Mouse (Mus musculus) liver, embryonic 14 days (tissue): ENCODE data around the gene Maip1. TPM values are rescaled to one million over a fixed set of nuclear protein-coding genes. Genes with fewer than 3 reads are reported as not detected.

Experiments
- polyA plus RNA-seq: library from polyadenylated mRNA; depleted of rRNA; stranded (reverse); fragments of >200 nt; gene quantifications from 2 replicates; pipeline ENCODE4 v1.2.3, GENCODE M21; 2012; rRNA removed

Maip1 gene
- 3.9 and 5.1 TPM in 2 replicates for polyA plus RNA-seq

DNA sequence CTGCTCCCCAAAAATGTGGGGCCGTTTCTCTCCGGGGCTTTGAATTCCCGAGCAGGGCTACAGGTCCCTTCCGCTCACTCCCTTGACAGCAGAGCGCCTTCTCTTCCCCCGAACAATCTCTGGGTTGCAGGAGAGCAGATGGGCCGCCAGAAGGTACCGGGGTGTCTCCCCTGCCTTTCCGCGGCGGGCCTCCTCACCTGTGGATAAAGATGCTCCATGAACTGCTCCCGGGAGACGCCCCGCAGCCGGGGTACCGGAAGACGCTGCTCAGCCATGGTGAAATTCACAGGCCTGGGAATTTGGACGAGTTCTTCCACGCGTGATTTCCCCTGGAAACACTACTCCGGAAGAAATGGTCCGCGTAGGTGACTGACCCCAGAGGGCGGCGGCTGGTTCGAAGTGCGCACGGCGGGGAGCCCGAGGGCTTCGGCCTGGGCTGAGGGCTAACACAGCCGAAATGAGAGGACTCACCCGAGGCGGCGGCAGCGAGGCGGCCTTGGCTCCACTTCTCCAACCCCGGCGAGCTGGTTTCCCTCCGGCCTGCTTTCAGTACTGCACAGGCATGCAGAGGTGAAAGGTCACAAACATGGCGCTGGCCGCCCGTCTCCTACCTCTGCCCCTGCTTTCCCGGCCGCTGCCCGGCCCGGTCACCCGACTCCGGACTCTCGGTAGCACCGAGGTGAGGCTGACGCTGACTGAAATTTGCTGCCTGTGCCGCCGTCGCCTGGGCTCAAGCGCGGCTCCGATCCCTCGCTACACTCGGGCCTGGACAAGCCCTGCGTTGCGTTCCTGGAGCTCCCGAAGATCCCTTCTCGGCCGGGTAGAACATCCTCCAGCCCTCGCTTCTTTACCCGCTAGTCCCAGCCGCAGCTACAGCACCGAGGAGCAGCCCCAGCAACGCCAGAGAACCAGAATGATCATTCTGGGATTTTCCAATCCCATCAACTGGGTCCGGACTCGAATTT is at the start of gene Maip1, which contains the start of gene Tyw5:
Maip1 (plus strand) TSS at position 142 of the 965 bp plus-strand sequence.
Tyw5 (minus strand) TSS at position 915 of the 965 bp plus-strand sequence.

DNA sequence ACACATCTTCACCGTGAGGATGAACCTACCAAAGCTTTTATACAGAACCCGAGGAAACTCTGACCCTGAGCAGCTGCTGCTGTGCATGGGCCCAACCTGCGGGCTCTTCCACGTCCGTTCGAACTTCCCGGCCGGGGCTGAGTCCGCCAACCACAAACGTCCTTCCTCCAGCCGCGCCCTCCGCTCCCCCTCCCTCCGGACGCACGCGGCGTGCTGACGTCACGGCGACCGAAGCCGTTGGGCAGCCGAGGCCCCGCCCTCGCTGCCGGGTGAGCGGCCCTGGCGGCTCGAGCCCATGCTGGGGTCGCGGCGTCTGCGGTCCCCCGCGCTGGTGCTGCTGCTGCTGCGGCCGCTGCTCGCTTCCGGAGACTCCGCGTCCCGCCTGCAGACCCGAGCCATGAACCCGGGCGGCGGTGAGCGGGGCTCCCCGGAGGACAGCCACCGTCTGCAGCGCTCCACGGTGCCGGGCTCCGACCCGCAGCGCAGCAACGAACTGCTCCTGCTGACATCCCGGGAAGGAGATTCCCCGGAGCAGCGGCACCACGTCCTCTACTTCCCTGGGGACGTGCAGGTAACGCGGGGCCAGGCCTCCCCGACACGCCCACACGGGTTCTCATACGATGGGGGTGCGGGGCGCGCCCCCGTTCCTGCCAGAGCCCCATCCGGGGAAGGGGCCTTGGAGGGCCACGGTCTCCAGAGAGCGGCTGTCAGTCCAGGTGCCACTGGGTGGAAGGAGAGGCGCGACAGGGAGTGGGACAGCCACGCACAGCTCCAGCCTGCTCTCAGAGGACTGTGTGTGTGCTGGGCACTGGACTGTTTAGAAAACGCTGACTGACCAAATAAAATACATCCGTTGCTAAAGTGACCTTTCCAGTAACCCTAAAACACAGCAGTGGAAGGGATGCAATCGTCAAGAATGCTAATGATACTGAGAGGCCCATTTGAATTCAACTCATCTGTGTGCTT is 28.5 kb upstream of the Maip1 start, which contains the start of gene 1700066M21Rik:
1700066M21Rik (plus strand) TSS at position 245 of the 966 bp plus-strand sequence.

Other genes starting within 250 kb of the Maip1 start
- 3.9 and 4.8 TPM in 2 replicates for gene 1700066M21Rik, start 28.7 kb upstream of the Maip1 start, polyA plus RNA-seq
- 9.2 and 9.8 TPM in 2 replicates for gene Tyw5, start 773 bp downstream of the Maip1 start, polyA plus RNA-seq